Mouse (Mus musculus): ENCODE data around the gene Macrod2.

The Macrod2 gene

GRCm38 (mm10) chr2:141117579-141117978, 722.5 kb downstream of the Macrod2 start:
- no peak for DNase-seq

GRCm38 (mm10) chr2:141123875-141124274, 728.8 kb downstream of the Macrod2 start:
- DNase-seq: no peak

GRCm38 (mm10) chr2:141125638-141126037, 730.5 kb downstream of the Macrod2 start:
- no peak for DNase-seq

- no peak for DNase-seq
These were observed 747.2 kb downstream of the Macrod2 start for GRCm38 (mm10) chr2:141142266-141142665.

- DNase-seq: peak; percentile 14
These were observed 757.1 kb downstream of the Macrod2 start for GRCm38 (mm10) chr2:141152011-141152772.

GRCm38 (mm10) chr2:141155972-141156371, 760.9 kb downstream of the Macrod2 start:
- no peak for DNase-seq

GRCm38 (mm10) chr2:141156979-141157593, 762.0 kb downstream of the Macrod2 start:
- DNase-seq: no peak

GRCm38 (mm10) chr2:141158161-141158560, 763.1 kb downstream of the Macrod2 start:
- no peak for DNase-seq

- no peak for DNase-seq
These were observed 768.8 kb downstream of the Macrod2 start for GRCm38 (mm10) chr2:141163918-141164317.

GRCm38 (mm10) chr2:141169586-141169985, 774.5 kb downstream of the Macrod2 start:
- DNase-seq: no peak

GRCm38 (mm10) chr2:141173167-141173566, 778.1 kb downstream of the Macrod2 start:
- DNase-seq: no peak

- no peak for DNase-seq
These were observed 778.5 kb downstream of the Macrod2 start for GRCm38 (mm10) chr2:141173607-141174006.

GRCm38 (mm10) chr2:141180656-141181055, 785.5 kb downstream of the Macrod2 start:
- DNase-seq: no peak

GRCm38 (mm10) chr2:141182034-141182759, 787.1 kb downstream of the Macrod2 start:
- no peak for DNase-seq

- no peak for DNase-seq
These were observed 799.4 kb downstream of the Macrod2 start for GRCm38 (mm10) chr2:141194476-141194875.

GRCm38 (mm10) chr2:141200481-141200880, 805.4 kb downstream of the Macrod2 start:
- no peak for DNase-seq

GRCm38 (mm10) chr2:141201303-141202014, 806.4 kb downstream of the Macrod2 start:
- no peak for DNase-seq

- DNase-seq: no peak
These were observed 806.9 kb downstream of the Macrod2 start for GRCm38 (mm10) chr2:141202015-141202364.

GRCm38 (mm10) chr2:141211346-141211745, 816.2 kb downstream of the Macrod2 start:
- DNase-seq: no peak

GRCm38 (mm10) chr2:141212291-141212690, 817.2 kb downstream of the Macrod2 start:
- no peak for DNase-seq

GRCm38 (mm10) chr2:141217490-141217889, 822.4 kb downstream of the Macrod2 start:
- peak; percentile 42 for DNase-seq

- no peak for DNase-seq
These were observed 822.8 kb downstream of the Macrod2 start for GRCm38 (mm10) chr2:141217925-141218324.

- DNase-seq: no peak
These were observed 833.7 kb downstream of the Macrod2 start for GRCm38 (mm10) chr2:141228809-141229208.

All from layer of hippocampus, adult 9-11 months (tissue).